Mouse (Mus musculus) limb, embryonic 14.5 days (tissue): ENCODE data around the gene Gtsf1. TPM values are rescaled to one million over a fixed set of nuclear protein-coding genes. Genes with fewer than 3 reads are reported as not detected.
"Not testable (repeated sequence)": the region's sequence is repeated elsewhere in the genome, so short reads cannot be mapped to it uniquely, and the experiment has no call there.

ENCODE experiments used
- ATAC-seq: fragments of 200-750 bp; cut with Nextera tagmentation; 2 replicates; pipeline ENCODE4 v1.8.0; 2017; ENCODE audit warnings: low read depth, moderate number of reproducible peaks, moderate TSS enrichment; ENCODE audit not compliant: low FRiP score
- DNase-seq: peaks from one replicate; pipeline ENCODE4 v3.0.0-alpha.2; 2015; ENCODE audit warnings: low spot score
- H3K27ac ChIP-seq: fragments of 300-500 bp; sonication (generic); replicated peaks from 2 replicates; pipeline ENCODE4 v1.5.1; 2014; ENCODE audit warnings: low read depth, mild to moderate bottlenecking, low read length, moderate library complexity, mixed read lengths
- H3K27me3 ChIP-seq: fragments of 300-500 bp; sonication (generic); 2 replicates; pipeline ENCODE4 v1.6.1; 2014; ENCODE audit warnings: low read length, mixed read lengths; ENCODE audit not compliant: control insufficient read depth, insufficient read depth
- H3K36me3 ChIP-seq: fragments of 300-500 bp; sonication (generic); 2 replicates; pipeline ENCODE4 v1.6.1; 2014; ENCODE audit warnings: mild to moderate bottlenecking, low read length, moderate library complexity, mixed read lengths; ENCODE audit not compliant: control insufficient read depth, insufficient read depth
- H3K4me1 ChIP-seq: fragments of 300-500 bp; sonication (generic); 2 replicates; pipeline ENCODE4 v1.6.1; 2014; ENCODE audit warnings: antibody characterized with exemption, low read length, mixed read lengths; ENCODE audit not compliant: control insufficient read depth, insufficient read depth
- H3K4me2 ChIP-seq: fragments of 300-500 bp; sonication (generic); replicated peaks from 2 replicates; pipeline ENCODE4 v1.6.1; 2014; ENCODE audit warnings: low read depth, mild to moderate bottlenecking, low read length, moderate library complexity; ENCODE audit not compliant: severe bottlenecking
- H3K4me3 ChIP-seq: fragments of 300-500 bp; sonication (generic); replicated peaks from 2 replicates; pipeline ENCODE4 v1.5.1; 2014; ENCODE audit warnings: low read length
- H3K9ac ChIP-seq: fragments of 300-500 bp; sonication (generic); 2 replicates; pipeline ENCODE4 v1.6.1; 2014; ENCODE audit warnings: mild to moderate bottlenecking, low read depth, low read length, moderate library complexity; ENCODE audit not compliant: severe bottlenecking
- H3K9me3 ChIP-seq: fragments of 300-500 bp; sonication (generic); 2 replicates; pipeline ENCODE4 v1.6.1; 2016; ENCODE audit warnings: low read length; ENCODE audit not compliant: control insufficient read depth
- POLR2A ChIP-seq: fragments of 200-500 bp; IDR thresholded peaks from 2 replicates; pipeline ENCODE4 v1.8.0; 2012; ENCODE audit warnings: inconsistent platforms, mild to moderate bottlenecking, moderate library complexity, borderline replicate concordance; ENCODE audit not compliant: insufficient read depth, insufficient read length; ENCODE audit errors: extremely low read depth
- WGBS: fragments of 180-500 bp; shearing (Covaris S2); extraction: QIAGEN DNeasy Blood & Tissue Kit; methylation state at CpG from one replicate; pipeline ENCODE4 v1.1.7; 2014; 5-methylcytosine and 5-hydroxymethylcytosine counted together
- polyA plus RNA-seq, 2 experiments: library from polyadenylated mRNA; depleted of rRNA in 1 of 2; stranded (reverse) in 1 of 2; unstranded in 1 of 2; fragments of >200 nt; fragmentation: Nextera tagmentation in 1 of 2; extraction: Ambion mirVana in 1 of 2; gene quantifications; 2 replicates each; pipeline versions ENCODE4 v1.2.1 to v1.2.3; 2012 to 2014

Gene Gtsf1
- polyA plus RNA-seq, 2 experiments, result 0.10 TPM; not detected in 1

GRCm38 (mm10) chr15:103471488-103472194, 41.4 kb upstream of the Gtsf1 start:
- no peak for TF ChIP-seq POLR2A
- WGBS, result 77% methylated on average over 7 of the region's 7 CpGs
- no peak overlapping the region for H3K9ac ChIP-seq

GRCm38 (mm10) chr15:103462539-103463261, 32.4 kb upstream of the Gtsf1 start:
- H3K4me3 ChIP-seq, result no peak overlapping the region
- no peaks in the 10 kb centered on the region for H3K9me3 ChIP-seq
- H3K36me3 ChIP-seq, result no peaks in the 10 kb centered on the region
- H3K27me3 ChIP-seq, result no peaks in the 10 kb centered on the region
- no peak overlapping the region for H3K9ac ChIP-seq
- no peak overlapping the region for H3K4me2 ChIP-seq
- H3K4me1 ChIP-seq, result no peaks in the 10 kb centered on the region
- no peak overlapping the region for H3K27ac ChIP-seq
- ATAC-seq (no peak), DNase-seq (no peak)
- WGBS, result 68% methylated on average over 7 of the region's 7 CpGs
- TF ChIP-seq POLR2A, result no peak

More at GRCm38 (mm10) chr15:103471488-103472194, 41.4 kb upstream of the Gtsf1 start:
- Histone ChIP-seq H3K27me3 (no peaks in the 10 kb centered on the region), H3K9me3 (no peaks in the 10 kb centered on the region), H3K4me1 (no peaks in the 10 kb centered on the region), H3K4me3 (no peak overlapping the region), H3K4me2 (no peak overlapping the region), H3K27ac (no peak overlapping the region), H3K36me3 (no peaks in the 10 kb centered on the region)
- no peak for DNase-seq
- no peak for ATAC-seq

GRCm38 (mm10) chr15:103454449-103454848, 24.2 kb upstream of the Gtsf1 start:
- no peaks in the 10 kb centered on the region for H3K9me3 ChIP-seq
- no peak for ATAC-seq
- H3K9ac ChIP-seq, result no peak overlapping the region
- 75% methylated on average over 6 of the region's 6 CpGs for WGBS
- no peak overlapping the region for H3K4me3 ChIP-seq
- no peaks in the 10 kb centered on the region for H3K4me1 ChIP-seq
- no peak overlapping the region for H3K4me2 ChIP-seq
- no peak for DNase-seq
- TF ChIP-seq POLR2A, result no peak
- H3K36me3 ChIP-seq, result no peaks in the 10 kb centered on the region
- H3K27me3 ChIP-seq, result no peaks in the 10 kb centered on the region
- no peak overlapping the region for H3K27ac ChIP-seq

- TF ChIP-seq POLR2A, result no peak
- Histone ChIP-seq H3K27me3 (no peaks in the 10 kb centered on the region), H3K4me3 (no peak within 1 kb of the TSS), H3K27ac (no peak within 1 kb of the TSS), H3K9ac (no peak within 1 kb of the TSS), H3K36me3 (no peaks in the 10 kb centered on the region), H3K9me3 (no peaks in the 10 kb centered on the region), H3K4me2 (no peak within 1 kb of the TSS), H3K4me1 (no peaks in the 10 kb centered on the region)
- no peak for DNase-seq
- 91% methylated on average over 13 of the region's 13 CpGs for WGBS
- no peak for ATAC-seq
Measured at GRCm38 (mm10) chr15:103453551-103454218, 23.4 kb upstream of the Gtsf1 start, which contains the start of gene Nckap1l. TSS of gene Nckap1l (plus strand) at chr15:103453794.

GRCm38 (mm10) chr15:103448369-103448768, 18.1 kb upstream of the Gtsf1 start, which contains the start of gene Gtsf2:
TSS of gene Gtsf2 (minus strand) at chr15:103448469.
- TF ChIP-seq POLR2A, result no peak
- H3K27ac ChIP-seq, result no peak within 1 kb of the TSS
- no peaks in the 10 kb centered on the region for H3K36me3 ChIP-seq
- no peak for ATAC-seq
- H3K9me3 ChIP-seq, result no peaks in the 10 kb centered on the region
- H3K27me3 ChIP-seq, result no peaks in the 10 kb centered on the region
- H3K4me1 ChIP-seq, result no peaks in the 10 kb centered on the region
- DNase-seq, result no peak
- 28% methylated on average over 3 of the region's 3 CpGs for WGBS
- H3K4me2 ChIP-seq, result no peak within 1 kb of the TSS
- H3K4me3 ChIP-seq, result no peak within 1 kb of the TSS
- no peak within 1 kb of the TSS for H3K9ac ChIP-seq

GRCm38 (mm10) chr15:103445966-103446365, 15.7 kb upstream of the Gtsf1 start:
- WGBS, result 82% methylated on average over 4 of the region's 4 CpGs

More at GRCm38 (mm10) chr15:103445966-103446365, 15.7 kb upstream of the Gtsf1 start:
- H3K27me3 ChIP-seq, H3K27ac ChIP-seq, ATAC-seq, H3K9me3 ChIP-seq, H3K4me3 ChIP-seq, H3K4me2 ChIP-seq, H3K4me1 ChIP-seq, H3K9ac ChIP-seq, DNase-seq, H3K36me3 ChIP-seq: not testable (repeated sequence)
